Mouse (Mus musculus) myocyte (in vitro differentiated cells): Measurements from ENCODE around the gene C130026I21Rik.
"Not testable (repeated sequence)": the region's sequence is repeated elsewhere in the genome, so short reads cannot be mapped to it uniquely, and the experiment has no call there.

ENCODE experiments used
- CEBPB ChIP-seq: IDR thresholded peaks from 2 replicates; pipeline ENCODE4 v1.6.1; 2011; ENCODE audit warnings: mild to moderate bottlenecking, moderate library complexity; ENCODE audit not compliant: poor library complexity, insufficient read depth, severe bottlenecking
- E2F4 ChIP-seq: IDR thresholded peaks from one replicate; pipeline ENCODE4 v1.6.1; 2011; ENCODE audit warnings: mild to moderate bottlenecking, control low read depth, moderate library complexity; ENCODE audit not compliant: insufficient read depth
- MAX ChIP-seq: IDR thresholded peaks from one replicate; pipeline ENCODE4 v1.6.1; 2011; ENCODE audit warnings: low read depth, mild to moderate bottlenecking, control low read depth
- MYOG ChIP-seq, 3 experiments: IDR thresholded peaks; one replicate each; pipeline ENCODE4 v1.6.1; 2011; ENCODE audit warnings: control low read depth in 2 of 3, low read depth in 2 of 3, mild to moderate bottlenecking in 2 of 3; ENCODE audit not compliant: insufficient read length in 2 of 3, control insufficient read depth in 1 of 3, insufficient read depth in 1 of 3
- POLR2A ChIP-seq: IDR thresholded peaks from one replicate; pipeline ENCODE4 v1.6.1; 2011; ENCODE audit warnings: low read depth, mild to moderate bottlenecking, control low read depth, moderate library complexity; ENCODE audit not compliant: insufficient read length
- POLR2AphosphoS2 ChIP-seq: IDR thresholded peaks from one replicate; pipeline ENCODE4 v1.6.1; 2011; ENCODE audit warnings: low read depth, control low read depth; ENCODE audit not compliant: insufficient read length
- TCF12 ChIP-seq: IDR thresholded peaks from one replicate; pipeline ENCODE4 v1.6.1; 2011; ENCODE audit warnings: mild to moderate bottlenecking, control low read depth; ENCODE audit not compliant: poor library complexity, insufficient read depth, severe bottlenecking
- TCF3 ChIP-seq: IDR thresholded peaks from one replicate; pipeline ENCODE4 v1.6.1; 2011; ENCODE audit warnings: low read depth, control low read depth; ENCODE audit not compliant: insufficient read length
- USF1 ChIP-seq: IDR thresholded peaks from one replicate; pipeline ENCODE4 v1.6.1; 2011; ENCODE audit warnings: low read depth, mild to moderate bottlenecking, control low read depth, moderate library complexity

GRCm38 (mm10) chr1:84999241-84999640 is 271.1 kb downstream of the C130026I21Rik start:
- TF ChIP-seq POLR2A; USF1; MYOG (IDR thresholded peaks at IDR 0.05; ENCODE audit: control insufficient read depth in 1 of 3, insufficient read depth in 1 of 3, insufficient read length in 2 of 3, low read depth in 2 of 3); MAX; TCF12; E2F4; CEBPB; POLR2AphosphoS2; TCF3: not testable (repeated sequence)
